Comparison of ENCODE assay signal across 11 mouse cellular contexts in the genomic region with DNA sequence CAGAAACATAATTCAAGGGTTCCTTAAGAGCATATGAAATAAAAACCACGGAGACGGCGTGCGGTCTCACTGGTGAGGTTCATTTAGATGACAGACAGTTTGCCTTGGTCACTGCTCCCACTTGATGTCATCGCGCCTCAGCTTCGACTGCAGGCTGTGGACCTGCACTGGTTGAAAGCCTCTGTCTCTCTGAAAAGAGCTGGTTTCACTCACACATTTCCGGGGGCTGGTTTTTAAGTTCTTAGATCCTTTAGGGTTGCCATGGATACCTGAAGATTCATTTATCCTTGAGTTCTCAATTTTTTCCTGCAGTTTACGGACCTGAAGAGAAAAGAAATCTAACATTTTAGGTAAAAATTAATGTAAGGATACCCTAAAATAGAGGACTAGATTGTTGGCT. TPM values are rescaled to one million over a fixed set of nuclear protein-coding genes. Genes with fewer than 3 reads are reported as not detected.
"Had no signal": no experiment of that assay in that cellular context is flagged by ENCODE, and none has a peak within 500 bp of the region (broad histone marks: within the 10 kb centered on the region; RNA-seq: fewer than 3 reads in every experiment).

No protein-coding gene starts in this region.

- H3K27ac ChIP-seq: intestine, embryonic 15.5 days; kidney, embryonic 15.5 days; limb, embryonic 13.5 days; liver, embryonic 14.5 days; neural tube, embryonic 15.5 days had no signal

- H3K27me3 ChIP-seq: intestine, embryonic 15.5 days; kidney, embryonic 15.5 days; limb, embryonic 13.5 days; neural tube, embryonic 15.5 days had no signal

- H3K4me2 ChIP-seq: intestine, embryonic 15.5 days; kidney, embryonic 15.5 days; limb, embryonic 13.5 days; neural tube, embryonic 15.5 days had no signal

- DNase-seq: kidney, adult 2 months; kidney, postnatal 14 days; lung, adult 18-20 months; thymus, postnatal 4 days had no signal

- H3K9me3 ChIP-seq: intestine, embryonic 15.5 days; kidney, embryonic 15.5 days; limb, embryonic 13.5 days; neural tube, embryonic 15.5 days had no signal

- H3K4me3 ChIP-seq: intestine, embryonic 15.5 days; kidney, embryonic 15.5 days; limb, embryonic 13.5 days; myocyte; neural tube, embryonic 15.5 days had no signal

- H3K9ac ChIP-seq: intestine, embryonic 15.5 days; kidney, embryonic 15.5 days; limb, embryonic 13.5 days; liver, embryonic 14.5 days; neural tube, embryonic 15.5 days had no signal

- H3K36me3 ChIP-seq: intestine, embryonic 15.5 days; neural tube, embryonic 15.5 days had no signal

- ATAC-seq: intestine, embryonic 15.5 days had no signal

- H3K4me1 ChIP-seq: intestine, embryonic 15.5 days; limb, embryonic 13.5 days had no signal

RNA-seq across cellular contexts. Expression of gene Ccdc162, which starts 3.2 kb away (rescaled TPM):
- total RNA-seq: megakaryocyte-erythroid progenitor cell, adult 5-6 weeks had no signal
